Mouse (Mus musculus) stomach, postnatal 0 days (tissue): ENCODE data around the gene Aldh1l1.

ENCODE experiments used
- CTCF ChIP-seq: IDR thresholded peaks from 2 replicates; pipeline ENCODE4 v1.5.1; 2016; ENCODE audit warnings: antibody characterized with exemption, low read depth, mild to moderate bottlenecking, moderate library complexity
- EP300 ChIP-seq: optimal IDR thresholded peaks from 2 replicates; pipeline ENCODE3; 2016; ENCODE audit warnings: antibody characterized with exemption

DNA sequence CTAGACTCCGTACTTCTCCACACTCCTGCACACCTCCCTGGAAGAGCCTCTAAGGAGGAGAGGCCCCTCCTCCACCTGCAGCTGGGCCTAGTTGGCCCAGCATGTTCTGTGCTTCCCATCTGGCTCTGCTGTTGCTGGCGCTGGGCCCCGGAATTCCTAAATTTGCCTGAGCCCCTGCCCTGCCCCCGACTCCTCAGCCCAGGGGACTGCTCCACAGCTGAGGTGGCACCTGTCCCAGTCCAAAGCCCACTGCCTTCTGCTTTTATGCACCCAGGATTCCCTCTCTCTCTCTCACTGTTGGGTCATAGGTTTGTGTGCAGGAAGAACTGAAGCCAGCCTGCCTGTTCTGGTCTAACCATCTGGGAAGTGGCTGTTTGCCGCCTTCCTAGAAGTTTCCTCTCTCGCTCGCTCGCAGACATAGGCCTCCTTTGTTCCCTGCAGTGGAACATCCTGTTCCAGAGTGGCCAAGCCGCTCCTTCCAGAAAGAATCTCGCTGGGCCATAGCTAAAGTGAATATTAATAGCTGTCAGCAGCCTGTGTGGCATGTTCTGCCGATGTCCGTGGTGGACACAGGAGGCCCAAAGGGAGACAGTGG is 15.2 kb upstream of the Aldh1l1 start:
- TF ChIP-seq CTCF (no peak), EP300 (no peak)
